Mouse (Mus musculus) right cerebral cortex, adult 2 months (tissue): ENCODE measurements at regions not wholly inside any gene's neighbourhood (a gene's known extent, or its start where the extent isn't known, plus 50 kb on each side); places are given as distances from the start of the nearest gene placed in this dataset.

Experiments used
- DNase-seq, 2 experiments: peaks; one replicate each; pipeline ENCODE4 v3.0.0; 2021 to 2022; ENCODE audit warnings: low spot score in 2 of 2

- peak in 1 of 2 experiments; percentile 4 for DNase-seq
Measured at GRCm38 (mm10) chr8:42973619-42974539, 167.4 kb downstream of the Triml1 start.

GRCm38 (mm10) chr8:42972545-42972944 lies 168.7 kb downstream of the Triml1 start:
- DNase-seq, result no peak

GRCm38 (mm10) chr8:42967862-42968395 lies 173.4 kb downstream of the Triml1 start:
- DNase-seq, result no peak

DNA sequence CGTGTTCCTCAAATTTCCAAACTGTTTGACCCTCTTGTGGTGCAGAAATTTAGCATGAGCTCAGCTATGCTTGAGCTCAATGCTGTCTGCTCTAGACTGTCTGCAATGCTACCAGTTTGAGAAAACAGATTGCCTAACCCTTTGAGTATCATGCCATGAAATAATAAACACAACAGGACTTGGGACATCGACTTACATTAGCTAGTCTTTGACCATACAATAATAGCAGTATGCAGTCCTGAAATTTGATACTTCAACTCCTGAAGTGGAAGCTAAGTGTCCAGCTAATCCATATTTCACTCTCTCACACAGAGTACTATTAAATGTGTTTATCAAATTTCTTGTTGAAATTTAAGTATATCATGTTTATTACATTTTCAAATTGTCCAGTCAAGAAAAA lies 176.8 kb downstream of the Triml1 start:
- no peak for DNase-seq

DNA sequence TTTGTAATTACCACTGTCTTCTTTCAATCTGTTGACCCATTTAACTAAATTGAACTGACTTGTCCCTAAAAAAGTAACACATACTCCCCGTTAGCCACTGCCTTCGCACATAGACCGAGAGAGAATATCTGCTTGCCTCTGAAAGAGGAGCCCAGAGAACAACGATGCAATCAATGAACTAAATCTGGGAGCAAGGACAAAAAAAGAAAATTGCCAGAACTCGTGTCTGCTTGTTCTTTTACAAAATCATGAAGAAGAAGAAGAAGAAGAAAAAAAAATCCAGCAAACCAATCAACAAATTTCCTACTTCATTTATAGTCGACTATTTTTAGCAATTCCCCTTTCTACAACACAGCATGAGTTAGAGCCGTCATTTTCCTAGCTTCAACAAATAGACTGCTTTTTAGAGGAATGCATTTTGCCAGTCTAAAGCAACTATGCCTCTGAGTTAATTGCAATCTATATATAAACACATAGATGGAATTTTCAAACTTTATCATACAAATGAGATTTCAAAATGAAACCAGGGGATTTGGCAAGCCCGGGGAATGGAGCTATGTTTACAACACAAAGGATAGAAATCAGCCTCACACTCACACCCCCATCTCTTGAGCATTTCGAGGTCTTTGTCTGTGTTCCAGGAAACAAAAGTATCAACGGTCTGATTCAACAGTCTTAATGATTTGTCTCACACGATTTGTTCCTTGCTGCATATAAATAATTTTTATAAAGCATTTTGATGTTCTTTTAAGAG lies 183.1 kb downstream of the Triml1 start:
- peak; percentile 7 to 8 for DNase-seq

DNA sequence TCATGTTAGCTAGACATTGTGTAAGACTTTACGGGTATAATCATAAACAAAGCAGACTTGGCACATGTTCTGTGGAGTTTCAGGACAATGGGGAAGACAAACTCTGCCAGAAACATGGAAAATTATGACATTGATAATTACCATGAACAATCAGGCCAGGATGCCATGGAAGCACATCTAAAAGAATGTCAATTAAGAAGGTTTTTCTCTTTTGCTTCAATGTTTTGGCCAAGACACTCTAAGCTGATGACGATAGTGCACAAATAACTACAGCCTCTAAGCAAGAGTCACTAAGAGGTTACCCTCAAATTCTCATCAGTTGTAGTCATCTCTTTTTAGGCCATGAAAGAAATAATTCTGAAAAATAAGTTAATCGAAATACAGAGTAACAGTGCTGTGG lies 208.7 kb downstream of the Triml1 start:
- DNase-seq, result no peak

DNA sequence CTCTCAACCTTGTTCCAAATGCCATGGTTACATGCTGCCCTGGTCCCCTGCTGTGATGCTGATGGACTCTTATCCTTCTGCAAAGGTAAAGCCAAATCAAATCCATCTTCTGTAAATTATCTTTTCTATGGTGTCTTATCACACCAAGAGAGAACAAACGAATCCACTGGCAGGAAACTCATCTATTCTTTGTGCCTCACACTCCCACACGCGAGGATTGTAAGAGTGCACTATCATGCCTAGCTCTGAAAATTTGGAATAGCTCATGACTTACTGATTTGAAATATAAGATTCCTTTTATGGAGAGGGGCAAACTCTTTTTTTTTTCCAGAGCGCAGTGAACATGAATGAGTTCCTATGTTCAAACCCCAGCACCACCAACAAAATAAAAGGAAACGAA lies 249.6 kb downstream of the Triml1 start:
- DNase-seq, result peak in 1 of 2 experiments; percentile 4

DNA sequence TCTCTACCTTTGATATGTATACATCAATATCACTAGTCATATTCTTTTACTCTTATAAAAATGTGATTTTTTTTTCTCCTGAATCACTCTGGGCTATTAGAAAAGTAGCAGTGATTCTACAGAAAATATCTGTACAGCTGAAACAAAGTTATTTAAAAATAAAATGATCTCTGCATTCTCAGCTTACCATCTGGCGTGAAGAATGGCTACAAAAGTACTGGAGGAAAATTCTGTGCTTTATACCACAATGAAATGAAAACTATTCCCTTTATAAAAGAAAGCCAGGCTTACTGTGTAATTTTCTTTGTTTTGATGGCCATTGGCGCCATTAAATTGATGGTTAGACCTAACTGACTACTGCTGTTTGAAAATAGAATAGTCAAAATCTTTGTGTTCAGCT lies 254.8 kb downstream of the Triml1 start:
- DNase-seq, result peak in 1 of 2 experiments; percentile 7

- DNase-seq, result no peak
Measured at GRCm38 (mm10) chr8:42870262-42870661, 271.0 kb downstream of the Triml1 start.
